Mouse (Mus musculus): ENCODE measurements around the gene Specc1l.

- no peak for TF ChIP-seq CTCF (IDR thresholded peaks at IDR 0.05; ENCODE audit: borderline replicate concordance, control insufficient read depth, extremely low read depth, insufficient read depth, low read length, poor library complexity)
- TF ChIP-seq POLR2A (IDR thresholded peaks at IDR 0.05; ENCODE audit: control insufficient read depth, extremely low read depth, insufficient read depth, low read length, poor library complexity): no peak
These were observed 20.8 kb downstream of the Specc1l start for GRCm38 (mm10) chr10:75232612-75233155.
